Mouse (Mus musculus) myocyte (in vitro differentiated cells): ENCODE measurements around the gene Cdc27.

ENCODE experiments used
- CEBPB ChIP-seq: IDR thresholded peaks from 2 replicates; pipeline ENCODE4 v1.6.1; 2011; ENCODE audit warnings: mild to moderate bottlenecking, moderate library complexity; ENCODE audit not compliant: poor library complexity, insufficient read depth, severe bottlenecking
- E2F4 ChIP-seq: IDR thresholded peaks from one replicate; pipeline ENCODE4 v1.6.1; 2011; ENCODE audit warnings: mild to moderate bottlenecking, control low read depth, moderate library complexity; ENCODE audit not compliant: insufficient read depth
- MYOD1 ChIP-seq, 3 experiments: IDR thresholded peaks; one replicate each; pipeline ENCODE4 v1.6.1; 2011; ENCODE audit warnings: control low read depth in 2 of 3, low read depth in 2 of 3, mild to moderate bottlenecking in 2 of 3, moderate library complexity in 1 of 3; ENCODE audit not compliant: insufficient read length in 2 of 3, control insufficient read depth in 1 of 3
- MYOG ChIP-seq, 3 experiments: IDR thresholded peaks; one replicate each; pipeline ENCODE4 v1.6.1; 2011; ENCODE audit warnings: control low read depth in 2 of 3, low read depth in 2 of 3, mild to moderate bottlenecking in 2 of 3; ENCODE audit not compliant: insufficient read length in 2 of 3, control insufficient read depth in 1 of 3, insufficient read depth in 1 of 3
- POLR2A ChIP-seq: IDR thresholded peaks from one replicate; pipeline ENCODE4 v1.6.1; 2011; ENCODE audit warnings: low read depth, mild to moderate bottlenecking, control low read depth, moderate library complexity; ENCODE audit not compliant: insufficient read length
- POLR2AphosphoS2 ChIP-seq: IDR thresholded peaks from one replicate; pipeline ENCODE4 v1.6.1; 2011; ENCODE audit warnings: low read depth, control low read depth; ENCODE audit not compliant: insufficient read length
- TCF12 ChIP-seq: IDR thresholded peaks from one replicate; pipeline ENCODE4 v1.6.1; 2011; ENCODE audit warnings: mild to moderate bottlenecking, control low read depth; ENCODE audit not compliant: poor library complexity, insufficient read depth, severe bottlenecking
- USF1 ChIP-seq: IDR thresholded peaks from one replicate; pipeline ENCODE4 v1.6.1; 2011; ENCODE audit warnings: low read depth, mild to moderate bottlenecking, control low read depth, moderate library complexity

DNA sequence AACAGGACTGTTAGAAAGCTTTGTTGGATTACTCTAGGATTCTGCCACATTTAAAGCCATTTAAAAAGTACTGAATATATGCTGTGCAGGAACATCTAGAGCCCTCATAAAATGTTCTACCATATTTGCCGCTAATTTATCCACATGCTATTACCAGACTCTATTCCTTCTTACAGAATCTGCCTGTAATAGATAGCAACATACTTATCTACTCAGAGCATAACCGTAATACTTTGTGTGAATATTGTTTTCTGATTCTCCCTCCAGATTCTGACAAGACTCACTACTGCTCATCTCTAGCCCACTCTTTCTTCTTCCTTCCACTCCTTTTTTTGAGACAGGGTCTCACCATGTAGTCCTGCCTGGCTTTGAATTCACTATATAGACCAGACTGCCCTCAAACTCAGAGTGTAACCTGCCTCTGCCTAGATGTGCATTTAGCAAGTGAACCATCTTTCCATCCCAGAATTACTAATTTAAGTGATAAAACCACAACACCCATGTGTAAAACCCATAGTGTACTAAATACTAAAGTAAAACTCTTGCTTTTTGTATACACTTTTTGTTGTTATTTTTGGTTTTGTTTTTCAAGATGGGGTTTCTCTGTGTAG lies 12.4 kb downstream of the Cdc27 start:
- TF ChIP-seq TCF12 (no peak), POLR2A (no peak), MYOD1 (IDR thresholded peaks at IDR 0.05; ENCODE audit: control insufficient read depth in 1 of 3, insufficient read length in 2 of 3, low read depth in 2 of 3) (no peak), POLR2AphosphoS2 (no peak), CEBPB (no peak), USF1 (no peak), MYOG (IDR thresholded peaks at IDR 0.05; ENCODE audit: control insufficient read depth in 1 of 3, insufficient read depth in 1 of 3, insufficient read length in 2 of 3, low read depth in 2 of 3) (no peak), E2F4 (no peak)
